Mouse (Mus musculus): ENCODE data around the gene Gsg1l.
A peak's percentile ranks its signal among the peaks of the same experiment; 100 is the strongest.

Gene Gsg1l

DNA sequence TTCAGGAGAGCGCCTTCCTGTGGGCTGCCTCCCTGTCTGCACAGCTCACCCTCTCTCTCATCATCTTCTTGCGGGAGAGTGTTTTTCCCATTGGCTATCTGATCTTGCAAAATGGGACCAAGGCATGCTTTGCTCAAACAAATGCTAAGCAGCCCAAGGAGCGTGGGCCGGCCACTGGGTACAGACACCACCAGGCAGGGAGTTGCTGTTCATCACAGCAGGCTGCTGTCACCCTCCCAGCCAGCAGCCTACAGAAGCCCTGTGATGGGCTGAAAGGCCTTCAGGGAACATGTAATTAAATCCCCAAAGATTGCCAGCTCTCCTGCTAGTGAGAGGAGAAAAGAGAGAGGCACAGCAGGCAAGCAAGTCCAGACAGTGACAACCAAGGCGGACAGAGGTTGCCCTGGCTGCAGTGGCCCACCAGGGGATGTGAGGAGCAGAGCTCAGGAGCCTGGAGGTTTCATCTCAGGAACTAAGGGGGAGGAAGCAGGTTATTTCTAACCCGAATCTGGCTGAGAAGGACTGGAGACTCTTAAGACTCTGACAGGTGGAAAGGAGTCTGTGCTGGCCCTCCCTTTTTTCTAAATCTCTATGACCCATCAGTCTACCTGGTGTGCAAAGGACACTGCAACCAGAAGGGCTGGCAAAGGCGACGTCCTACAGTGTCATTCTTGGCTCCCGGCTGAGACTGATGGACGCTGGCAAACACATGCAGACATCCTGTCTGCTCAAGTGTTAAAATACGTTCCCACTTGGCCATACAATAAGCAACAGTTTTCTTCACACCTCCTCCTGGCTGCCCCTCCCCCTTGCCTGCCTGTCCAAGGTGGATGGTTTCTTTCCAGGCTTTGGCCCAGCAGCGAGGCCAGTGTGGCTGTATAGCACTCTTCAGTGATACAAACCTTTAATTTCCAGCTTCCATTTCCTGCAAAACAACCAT lies 98.0 kb downstream of the Gsg1l start:
- no peak for DNase-seq (ENCODE audit: low read depth, low spot score)

DNA sequence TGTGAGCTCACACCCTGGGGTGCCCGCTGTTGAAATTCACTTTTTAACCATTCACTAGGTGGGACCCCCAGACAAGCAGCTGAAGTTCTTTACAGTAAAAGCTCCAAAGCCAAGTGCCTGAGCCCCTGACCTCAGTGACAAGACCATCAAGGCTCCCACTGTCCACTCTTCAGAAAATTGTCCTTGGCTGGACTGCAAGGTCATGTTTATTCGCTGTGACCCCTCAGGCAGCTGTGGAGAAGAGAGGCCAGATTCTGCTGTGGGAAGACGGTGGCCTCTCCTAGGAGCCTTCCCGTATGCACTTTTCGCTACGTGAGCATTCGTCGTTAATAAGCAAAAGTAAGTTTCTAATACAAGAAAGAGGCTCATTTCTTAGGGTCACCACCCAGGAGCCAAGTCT lies 102.6 kb downstream of the Gsg1l start:
- no peak for DNase-seq (ENCODE audit: low read depth, low spot score)

DNA sequence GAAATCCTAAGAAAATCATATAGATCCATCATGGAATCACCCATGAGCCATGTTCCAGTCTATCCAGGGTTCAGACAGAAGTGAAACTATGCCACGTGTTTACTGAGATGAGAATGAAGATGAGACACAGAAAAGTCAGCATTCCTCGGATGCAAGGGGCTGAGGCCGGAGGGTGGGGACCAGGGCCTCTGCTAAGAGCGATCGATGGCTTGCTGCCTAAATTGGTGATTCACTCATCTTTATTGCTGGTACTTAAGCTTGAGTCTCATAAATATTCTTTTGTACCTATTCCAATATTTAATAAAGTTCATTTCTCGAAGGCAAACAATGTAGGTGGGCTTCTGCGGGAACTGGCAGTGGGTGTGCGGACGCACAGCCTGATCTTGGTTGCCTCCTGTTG lies 105.5 kb downstream of the Gsg1l start:
- DNase-seq (ENCODE audit: low read depth, low spot score) = no peak

DNA sequence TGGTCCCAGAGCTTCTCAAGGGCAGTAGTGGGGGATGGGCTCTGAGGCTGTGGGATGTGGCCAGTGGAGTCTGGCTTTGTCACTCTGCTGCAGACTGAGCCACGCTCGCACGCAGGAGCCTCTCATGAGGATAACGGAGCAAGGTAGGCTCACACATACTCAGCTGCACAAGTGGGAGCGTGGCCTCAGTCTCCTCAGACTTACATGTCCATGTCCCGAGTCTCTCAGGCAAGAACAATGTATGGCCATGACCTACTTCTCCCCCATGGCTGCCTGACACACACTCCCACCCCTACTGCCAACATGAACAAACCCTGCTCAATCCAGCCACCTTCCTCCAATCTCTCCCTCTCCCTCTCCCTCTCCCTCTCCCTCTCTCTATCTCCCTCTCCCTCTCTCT lies 106.8 kb downstream of the Gsg1l start:
- no peak for DNase-seq (ENCODE audit: low read depth, low spot score)

DNA sequence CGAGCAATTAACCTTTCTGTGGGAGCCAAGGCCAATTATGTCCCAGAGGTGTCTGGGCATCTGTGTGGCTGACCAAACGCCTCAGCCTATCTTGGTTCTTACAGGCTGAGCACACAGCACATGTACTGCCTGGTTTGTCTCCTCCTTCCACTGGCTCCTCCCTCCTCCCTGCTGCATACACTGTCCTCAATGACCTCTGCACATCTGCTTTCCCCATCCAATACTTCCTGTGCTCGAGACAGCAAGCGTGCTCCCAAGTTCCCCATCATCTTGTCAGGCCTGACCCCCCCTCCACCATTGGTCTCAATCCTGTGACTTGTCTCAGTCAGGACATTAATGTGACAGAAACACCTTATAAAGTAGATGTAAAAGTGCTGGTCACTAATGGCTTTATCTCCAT lies 108.3 kb downstream of the Gsg1l start:
- no peak for DNase-seq (ENCODE audit: low read depth, low spot score)

DNA sequence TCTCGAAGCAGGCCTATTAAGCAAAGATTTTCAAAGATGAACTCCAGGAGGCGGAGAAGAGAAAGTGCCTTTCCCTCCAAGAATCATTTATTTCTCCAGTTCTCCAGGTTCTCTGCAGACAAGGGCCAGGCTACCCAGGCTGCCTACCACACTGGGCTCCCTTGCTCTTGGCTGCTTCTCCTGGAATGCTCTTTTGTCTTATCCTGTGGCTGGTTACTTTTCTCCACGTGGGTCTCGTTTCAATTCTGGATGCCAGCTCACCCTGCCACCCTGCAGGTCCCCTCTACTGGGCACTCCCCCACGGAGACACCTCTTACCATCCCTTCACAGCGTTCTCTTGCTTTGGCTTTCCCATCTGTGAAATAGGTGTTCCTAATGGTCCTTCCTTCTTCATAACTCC lies 109.4 kb downstream of the Gsg1l start:
- DNase-seq (ENCODE audit: low read depth, low spot score) = no peak

DNA sequence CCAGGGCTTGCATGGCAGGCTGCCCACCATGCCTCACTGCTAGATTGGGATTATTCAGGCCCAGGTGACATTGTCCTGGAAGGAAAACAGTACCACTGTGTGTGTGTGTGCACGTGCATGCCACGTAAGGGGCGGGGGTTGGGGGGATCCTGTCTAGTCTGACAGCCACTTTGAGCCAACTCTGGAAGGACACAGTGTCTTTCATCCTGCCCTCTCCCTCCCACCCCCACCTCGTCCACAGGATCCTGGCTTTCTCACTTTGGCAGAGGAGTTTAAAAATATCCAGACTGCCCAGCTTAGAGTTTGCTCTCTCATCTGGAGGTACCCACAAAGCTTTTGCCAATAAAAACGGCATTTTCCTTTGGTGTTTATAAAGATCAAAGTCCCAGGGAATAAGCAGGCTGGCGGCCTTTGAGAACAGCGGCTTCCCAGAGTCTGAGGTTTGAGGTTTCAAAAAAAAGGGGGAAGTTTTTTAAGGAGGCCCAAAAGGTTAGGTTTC lies 110.0 kb downstream of the Gsg1l start:
- DNase-seq (ENCODE audit: low read depth, low spot score) = no peak

DNA sequence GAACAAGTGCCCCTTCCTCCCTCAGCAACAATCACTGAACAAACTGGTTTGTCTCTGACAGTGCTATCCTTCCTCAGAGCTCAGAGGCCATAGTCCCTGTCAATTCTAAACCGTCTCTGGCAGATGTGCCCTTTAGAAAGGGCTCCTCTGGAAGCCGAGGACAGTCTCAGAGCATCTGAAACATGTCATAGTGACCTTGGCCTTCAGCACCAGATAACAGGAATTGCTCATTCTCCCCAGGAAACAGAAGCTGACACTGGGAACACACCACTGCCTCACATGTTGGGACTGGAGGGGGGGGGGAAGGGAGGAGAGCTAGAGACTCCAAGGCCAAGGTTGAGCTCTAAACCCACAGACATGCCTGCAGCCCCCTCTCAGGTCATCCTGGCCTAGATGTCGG lies 113.1 kb downstream of the Gsg1l start:
- no peak for DNase-seq (ENCODE audit: low read depth, low spot score)

DNA sequence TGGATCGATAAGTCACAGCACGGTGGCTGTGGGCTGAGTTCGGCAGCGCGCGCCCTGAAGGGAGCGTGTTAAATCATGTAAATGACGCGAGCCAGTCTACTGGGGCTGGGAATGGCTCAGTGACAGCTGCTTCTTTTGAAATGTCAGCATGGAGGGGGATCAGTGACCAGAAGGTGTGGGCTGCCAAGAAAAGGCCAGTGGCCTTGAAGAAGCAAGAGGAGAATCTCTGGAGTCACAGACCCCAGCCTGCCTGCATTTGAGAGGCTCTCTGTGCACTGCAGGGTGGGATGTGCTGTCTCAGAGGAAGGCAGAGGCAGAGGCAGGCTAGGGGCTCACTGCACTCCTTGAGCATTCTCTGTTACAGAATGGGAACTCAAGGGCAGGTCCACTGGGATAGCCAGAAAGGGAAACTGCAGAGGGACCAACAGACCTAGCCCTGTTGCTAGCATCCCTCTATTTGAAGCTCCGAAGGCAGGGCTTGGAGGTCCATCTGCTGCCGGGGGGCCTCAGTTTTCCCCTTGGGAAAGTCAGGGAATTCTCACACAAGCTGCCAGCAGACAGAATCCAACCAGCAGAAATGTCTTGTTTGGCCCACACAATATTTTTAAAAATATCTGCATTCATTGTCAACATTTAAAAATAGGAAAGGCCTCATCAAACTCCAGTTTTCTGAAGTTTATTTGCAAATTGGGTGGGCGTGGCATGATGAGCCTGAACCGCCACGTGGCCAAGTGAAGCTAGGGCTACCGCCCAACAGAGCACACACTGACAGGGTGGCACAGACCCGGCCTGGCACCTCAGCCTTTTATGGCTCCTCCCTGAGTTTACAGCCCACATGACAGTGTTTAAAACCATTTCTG lies 115.6 kb downstream of the Gsg1l start:
- DNase-seq (ENCODE audit: low read depth, low spot score) = no peak

DNA sequence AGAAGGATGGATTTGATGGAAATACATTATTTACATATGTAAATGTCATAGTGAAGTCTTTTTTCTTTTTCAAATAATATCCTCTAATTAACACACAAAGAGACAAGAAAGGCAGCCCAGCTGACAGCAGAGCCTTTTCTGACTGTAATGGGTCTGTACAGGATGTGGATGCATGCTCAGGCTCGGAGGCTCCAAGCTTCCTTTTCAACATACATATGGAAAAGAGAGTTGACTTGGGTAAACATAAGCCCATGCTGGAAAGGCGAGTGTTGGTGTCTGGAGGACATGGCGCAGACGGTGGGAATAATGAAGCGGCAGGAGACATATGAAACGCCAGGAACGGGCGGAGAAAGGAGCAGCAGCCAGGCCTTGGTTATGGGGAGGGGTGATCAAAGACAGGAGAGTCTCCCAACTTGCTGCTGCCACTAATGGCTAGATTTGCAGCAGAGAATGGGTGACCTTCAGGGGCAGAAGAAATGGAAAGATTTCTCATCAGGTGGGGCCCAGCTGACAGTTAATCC lies 118.1 kb downstream of the Gsg1l start:
- DNase-seq (ENCODE audit: low read depth, low spot score) = peak; percentile 34

DNA sequence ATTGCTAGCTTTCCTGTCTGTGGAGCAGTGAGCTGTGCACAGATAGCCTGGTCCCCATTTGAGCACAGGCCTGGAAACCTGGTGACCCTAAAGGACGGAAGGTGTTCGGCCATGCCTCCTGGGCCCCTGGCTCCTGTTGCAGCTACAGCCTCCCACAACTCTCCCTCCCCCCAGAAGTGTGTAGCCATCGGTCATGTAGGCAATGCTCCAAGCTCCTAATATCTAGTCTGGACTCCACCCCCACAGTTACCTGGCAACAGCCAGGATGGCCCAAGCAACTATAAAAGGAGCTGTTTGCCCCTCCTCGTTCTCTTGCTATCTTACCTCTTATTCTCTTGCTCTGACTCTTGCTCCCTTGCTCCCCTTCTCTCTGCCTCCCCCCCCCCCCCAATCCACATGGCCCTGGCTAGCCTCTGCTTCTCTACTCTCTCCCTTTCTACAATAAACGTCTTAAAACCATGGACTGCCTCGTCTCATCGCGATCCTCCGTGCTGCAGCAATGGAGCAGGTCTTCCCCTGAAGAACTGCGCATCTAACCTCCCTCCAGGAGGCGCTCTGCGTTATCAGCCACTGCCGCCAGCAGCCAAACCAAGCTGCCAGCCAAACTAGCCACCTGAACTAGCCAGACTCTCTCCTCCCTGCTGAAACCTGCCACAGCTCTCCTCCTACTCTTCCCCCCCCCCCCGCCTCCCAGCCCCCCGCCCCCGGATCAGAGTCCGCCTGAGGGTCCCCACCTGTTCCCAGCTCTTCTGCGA lies 122.7 kb downstream of the Gsg1l start:
- no peak for DNase-seq (ENCODE audit: low read depth, low spot score)

DNA sequence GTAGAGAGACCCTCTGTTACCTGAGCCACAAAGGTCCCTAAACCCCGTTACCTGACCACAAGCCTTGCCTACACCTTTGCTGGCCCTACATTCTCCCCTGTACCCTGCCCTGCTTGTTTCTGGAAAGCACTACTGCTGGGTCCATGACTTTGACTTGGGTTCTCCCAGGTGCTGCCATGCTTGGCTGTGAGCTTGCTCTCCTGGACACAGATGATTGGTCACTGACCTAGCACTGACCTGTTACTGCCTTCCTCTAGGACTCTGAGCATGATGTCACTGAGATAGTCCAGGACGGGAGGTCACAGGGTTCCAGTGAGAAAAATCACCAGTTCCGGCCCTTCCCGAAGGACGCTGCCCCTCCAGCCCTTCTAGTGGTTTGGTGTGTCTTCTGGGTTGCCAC lies 123.4 kb downstream of the Gsg1l start:
- no peak for DNase-seq (ENCODE audit: low read depth, low spot score)

DNA sequence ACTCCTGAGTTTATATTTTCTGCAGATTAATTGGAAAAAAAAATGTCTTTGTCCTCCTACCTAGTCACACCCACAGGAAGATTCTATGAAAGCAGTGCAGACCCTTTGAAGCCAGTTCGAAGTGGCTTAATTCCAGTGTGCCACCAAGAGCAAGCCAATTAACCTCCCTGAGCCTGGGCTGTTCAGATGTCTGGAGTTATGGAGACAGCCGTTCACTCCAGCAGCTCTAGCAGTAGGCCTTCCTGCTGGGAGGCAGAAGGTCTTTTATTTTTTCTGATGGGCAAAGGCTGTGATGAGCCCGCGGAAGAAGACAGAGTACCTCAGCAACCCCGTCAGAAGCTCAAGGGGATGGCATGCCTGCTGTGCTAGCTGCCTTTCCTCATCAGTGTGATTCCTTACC lies 127.2 kb downstream of the Gsg1l start:
- DNase-seq (ENCODE audit: low read depth, low spot score) = no peak

DNA sequence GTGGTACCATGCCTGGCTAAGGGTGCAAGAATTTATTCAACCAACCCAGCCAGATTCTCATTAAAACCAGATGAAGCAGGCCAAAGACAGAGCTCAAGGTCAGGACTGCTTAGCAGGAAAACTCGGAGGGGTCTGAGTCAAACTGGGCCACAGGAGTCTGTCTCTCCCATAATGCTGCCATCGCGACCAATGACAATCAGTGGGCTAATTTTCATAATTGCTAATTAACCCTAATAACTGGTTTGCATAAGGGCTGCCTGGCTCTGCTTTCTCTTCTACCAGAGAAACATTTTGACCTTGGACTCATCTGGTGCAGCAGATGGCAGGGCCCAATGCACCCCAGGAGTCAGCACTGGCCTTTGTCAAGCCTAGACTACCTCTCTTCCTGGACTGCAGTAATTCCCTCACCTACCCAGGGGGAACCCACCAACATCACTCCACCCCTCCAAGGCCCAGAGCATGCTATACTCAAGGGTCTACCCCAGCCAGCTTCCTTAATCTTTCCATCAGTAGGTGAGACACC lies 127.8 kb downstream of the Gsg1l start:
- no peak for DNase-seq (ENCODE audit: low read depth, low spot score)

DNA sequence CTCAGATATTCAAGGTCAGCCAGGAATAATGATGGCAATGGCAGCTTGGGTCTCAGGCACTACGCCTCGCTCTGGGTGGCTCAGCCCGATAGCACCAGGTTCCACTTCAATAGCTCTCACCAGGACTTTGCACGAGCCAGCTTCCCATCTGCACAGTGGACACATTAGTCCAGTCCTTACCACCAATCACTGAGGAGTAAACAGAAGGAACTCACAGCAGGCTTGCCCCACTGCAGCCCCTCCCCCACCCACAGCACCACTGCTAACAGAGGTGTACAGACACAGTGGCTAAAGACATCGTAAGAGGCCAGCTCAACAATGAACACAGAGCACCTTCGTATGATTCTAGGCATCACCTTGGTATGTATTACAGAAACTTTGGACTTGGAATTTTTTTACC lies 128.4 kb downstream of the Gsg1l start:
- DNase-seq (ENCODE audit: low read depth, low spot score) = no peak

DNA sequence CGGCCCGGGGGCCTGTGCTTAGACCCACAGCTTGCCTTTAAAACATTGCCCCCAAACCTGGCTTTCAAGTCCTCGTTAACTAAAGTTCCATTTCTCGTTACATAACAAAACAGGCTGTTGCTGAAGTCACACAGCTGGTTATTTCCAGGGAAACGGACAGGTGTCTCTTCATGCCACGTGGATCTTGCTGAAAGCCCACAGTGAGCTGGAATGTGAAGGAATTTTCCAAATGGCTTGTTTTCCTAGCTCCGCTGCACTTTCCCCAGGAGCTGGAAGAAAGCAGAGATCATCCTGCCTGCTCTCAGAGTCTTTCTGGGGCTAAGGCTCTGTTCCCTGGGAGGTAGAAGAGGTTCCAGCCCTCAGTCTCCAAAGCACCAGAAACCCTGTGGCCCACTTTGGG lies 130.3 kb downstream of the Gsg1l start:
- DNase-seq (ENCODE audit: low read depth, low spot score) = no peak

DNA sequence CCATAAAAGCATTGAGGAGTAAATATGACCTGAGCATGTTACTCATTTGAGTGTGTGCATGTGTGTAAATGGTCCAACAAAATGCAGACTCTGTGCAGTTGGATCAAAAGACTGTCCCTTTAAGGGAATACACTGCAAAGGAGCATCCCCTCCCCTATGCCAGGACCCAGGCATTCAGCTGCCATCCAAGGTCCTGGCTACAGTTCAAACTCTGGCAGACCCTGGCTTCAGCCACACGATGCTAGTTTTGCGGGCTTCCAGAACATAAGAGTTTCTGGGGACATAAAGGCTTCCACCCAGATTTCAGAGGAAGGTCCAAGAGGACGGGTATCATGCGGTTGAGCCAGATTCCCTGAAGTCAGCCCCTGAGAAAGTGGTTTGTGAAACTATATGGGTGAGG lies 133.2 kb downstream of the Gsg1l start:
- no peak for DNase-seq (ENCODE audit: low read depth, low spot score)

DNA sequence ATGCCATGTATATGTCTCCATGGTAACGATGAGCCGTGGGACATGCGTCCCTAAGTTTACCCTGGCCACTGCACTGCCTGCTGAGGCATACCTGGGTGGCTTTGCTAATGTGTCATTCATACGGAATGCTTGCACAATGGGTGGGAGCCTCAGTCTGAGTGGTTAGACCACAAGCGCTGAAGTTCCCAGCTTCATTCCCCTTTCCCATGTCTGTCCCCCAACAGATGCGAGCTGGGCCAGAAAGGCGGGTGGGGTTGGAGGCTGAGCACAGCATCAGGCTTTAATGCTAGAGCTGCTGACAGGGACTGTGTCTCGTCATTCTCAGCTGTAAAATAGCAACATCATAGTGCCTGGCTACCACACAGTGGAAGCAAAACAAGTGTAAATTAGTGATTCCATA lies 136.3 kb downstream of the Gsg1l start:
- no peak for DNase-seq (ENCODE audit: low read depth, low spot score)

DNA sequence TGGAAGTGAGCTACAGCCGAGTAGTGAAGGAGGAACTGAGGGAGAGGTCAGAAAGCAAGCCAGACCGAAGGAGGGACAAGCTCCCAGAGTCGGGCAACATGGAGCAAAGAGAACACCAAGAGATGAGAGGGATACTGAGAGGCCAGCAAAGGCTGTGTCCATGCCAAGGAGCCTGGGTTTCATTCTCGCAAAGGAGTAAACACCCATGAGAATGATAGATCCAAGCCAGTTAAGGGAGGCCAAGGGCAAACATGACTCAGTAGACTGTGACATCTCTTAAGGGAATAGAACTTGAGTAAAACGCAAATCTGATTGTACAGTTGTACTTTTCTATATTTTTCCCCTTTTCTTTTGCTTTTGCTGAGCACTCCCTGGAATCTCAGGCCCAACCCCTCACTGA lies 137.6 kb downstream of the Gsg1l start:
- DNase-seq (ENCODE audit: low read depth, low spot score) = no peak

DNA sequence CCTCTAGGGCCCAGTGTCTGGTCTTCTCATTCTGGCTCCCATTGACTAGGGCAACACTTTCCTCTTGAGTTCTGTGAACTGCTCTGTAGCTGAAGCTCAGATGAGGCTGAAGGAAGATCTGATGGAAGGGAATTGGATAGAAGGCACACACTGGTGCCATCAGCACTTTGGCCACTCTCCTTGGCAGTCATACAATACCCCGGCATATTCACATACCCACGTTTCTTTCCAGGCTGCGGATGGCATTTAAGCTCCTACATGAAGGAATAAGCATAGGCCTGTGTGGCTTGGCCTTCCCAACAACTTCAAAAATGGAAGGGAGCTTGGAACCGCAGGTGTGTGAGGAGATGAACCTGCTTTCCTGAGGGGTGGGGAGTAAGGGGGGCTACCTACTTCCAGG lies 138.7 kb downstream of the Gsg1l start:
- no peak for DNase-seq (ENCODE audit: low read depth, low spot score)

DNA sequence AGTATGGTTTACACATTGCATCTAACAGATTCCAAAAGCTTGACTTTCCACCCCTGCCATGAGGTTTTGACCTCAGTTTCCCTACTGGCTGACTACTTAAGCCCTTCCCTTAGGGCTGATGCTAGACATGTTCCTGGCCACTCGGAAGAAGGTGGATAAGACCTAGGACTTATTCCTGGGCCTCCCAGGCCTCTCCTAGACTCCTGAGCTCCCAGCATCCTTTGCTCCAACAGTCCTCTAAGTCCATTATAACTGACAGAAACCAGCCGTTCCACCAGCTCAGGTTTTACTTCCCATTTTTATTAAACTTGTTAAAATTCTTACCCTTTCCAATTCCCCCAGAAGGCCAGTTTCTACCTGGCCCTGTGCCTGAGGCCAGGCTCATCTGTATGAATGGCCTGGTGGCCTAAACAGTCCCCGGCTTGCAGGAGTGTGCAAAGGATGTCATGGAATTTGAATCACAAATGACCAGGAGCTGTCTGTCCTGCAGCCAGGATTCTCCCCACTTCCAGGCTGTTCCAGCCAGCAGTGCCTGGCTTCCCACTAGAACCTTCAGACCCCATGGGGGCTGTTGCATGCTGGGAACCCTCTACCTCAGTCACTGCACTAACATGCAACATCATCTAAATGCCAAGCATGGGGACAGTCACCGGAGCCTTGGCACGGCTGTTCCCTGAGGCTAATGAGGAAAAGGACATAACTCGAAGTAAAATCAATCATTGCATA lies 139.7 kb downstream of the Gsg1l start:
- DNase-seq (ENCODE audit: low read depth, low spot score) = no peak
